ENCODE assay signal across 8 mouse cellular contexts in genomic region chr1:60097277-60098023, GRCm38 (mm10). TPM values are rescaled to one million over a fixed set of nuclear protein-coding genes. Genes with fewer than 3 reads are reported as not detected.
DNase-seq lines count a peak whose midpoint lies in the region; ATAC-seq and TF ChIP-seq lines count a peak whose summit lies in the region.

No protein-coding gene starts in this region.

- no peaks in the 10 kb centered on the region; the same call in 1 of the 2 replicates for H3K4me1 ChIP-seq in kidney, adult 2 months (ENCODE audit: control insufficient read depth, insufficient read depth, low read length)
- H3K4me1 ChIP-seq in limb, embryonic 11.5 days (ENCODE audit: control insufficient read depth, insufficient read depth, low read length), result peaks cover 3% of the 10 kb centered on the region; the same call in 1 of the 2 replicates
- peaks cover 13% of the 10 kb centered on the region for H3K4me1 ChIP-seq in midbrain, embryonic 13.5 days (replicated peaks)

- H3K4me3 ChIP-seq in kidney, adult 2 months (ENCODE audit: insufficient read depth, low read depth, low read length), result peak overlapping the region; percentile 68
- peak overlapping the region; percentile 69 for H3K4me3 ChIP-seq in limb, embryonic 11.5 days (ENCODE audit: low read depth, low read length)
- H3K4me3 ChIP-seq in midbrain, embryonic 13.5 days (replicated peaks), result peak overlapping the region; percentile 90

- H3K9me3 ChIP-seq in limb, embryonic 11.5 days (ENCODE audit: control insufficient read depth, low read length), result no peaks in the 10 kb centered on the region
- H3K9me3 ChIP-seq in midbrain, embryonic 13.5 days, result no peaks in the 10 kb centered on the region

- H3K9ac ChIP-seq in limb, embryonic 11.5 days (ENCODE audit: low read length), result peak overlapping the region; percentile 50; the same call in 1 of the 2 replicates
- H3K9ac ChIP-seq in midbrain, embryonic 13.5 days (replicated peaks), result peak overlapping the region; percentile 66

- H3K36me3 ChIP-seq in kidney, adult 2 months (ENCODE audit: control insufficient read depth, insufficient read depth, low read length), result no peaks in the 10 kb centered on the region; the same call in 1 of the 2 replicates
- H3K36me3 ChIP-seq in limb, embryonic 11.5 days (ENCODE audit: control insufficient read depth, insufficient read depth, low read length), result no peaks in the 10 kb centered on the region; the same call in 1 of the 2 replicates
- H3K36me3 ChIP-seq in midbrain, embryonic 13.5 days, result peaks cover 12% of the 10 kb centered on the region; the same call in 1 of the 2 replicates

- H3K27me3 ChIP-seq in kidney, adult 2 months (replicated peaks; ENCODE audit: control insufficient read depth, insufficient read depth, low read length), result no peaks in the 10 kb centered on the region
- H3K27me3 ChIP-seq in limb, embryonic 11.5 days (ENCODE audit: control insufficient read depth, insufficient read depth, low read length), result no peaks in the 10 kb centered on the region
- H3K27me3 ChIP-seq in midbrain, embryonic 13.5 days, result no peaks in the 10 kb centered on the region

- under 1% methylated on average over 25 of the region's 25 CpGs for WGBS in kidney, adult 2 months
- under 1% methylated on average over 25 of the region's 25 CpGs for WGBS in limb, embryonic 11.5 days
- whole genome bisulfite sequencing in midbrain, embryonic 13.5 days, result under 1% methylated on average over 25 of the region's 25 CpGs

- H3K27ac ChIP-seq in kidney, adult 2 months (ENCODE audit: insufficient read depth, low read depth, low read length), result peak overlapping the region; percentile 92
- peak overlapping the region; percentile 96 for H3K27ac ChIP-seq in limb, embryonic 11.5 days (replicated peaks; ENCODE audit: low read depth, low read length)
- peak overlapping the region; percentile 98 for H3K27ac ChIP-seq in midbrain, embryonic 13.5 days

- ATAC-seq in granulocyte monocyte progenitor cell, adult 5-6 weeks (replicated peaks; ENCODE audit: poor library complexity, severe bottlenecking), result peak; percentile 72
- ATAC-seq in limb, embryonic 11.5 days (ENCODE audit: insufficient number of reproducible peaks, low FRiP score, low TSS enrichment, low read depth), result peak; percentile 86
- ATAC-seq in midbrain, embryonic 13.5 days, result peak; percentile 92

- peak; percentile 91 for DNase-seq in embryo, embryonic 10 days (ENCODE audit: low spot score)
- DNase-seq in embryo, embryonic 9.5 days (ENCODE audit: extremely low spot score), result no peak
- peak; percentile 61 for DNase-seq in embryo, embryonic 11.5 days (ENCODE audit: low read depth, low spot score)
- DNase-seq in kidney, adult 2 months, result peak; percentile 83
- DNase-seq in limb, embryonic 11.5 days (ENCODE audit: low spot score), result peak; percentile 77
- peak; percentile 46 to 56 for DNase-seq in spleen, adult 18-20 months

- no peak for TF ChIP-seq CTCF in kidney, adult 2 months (conservative IDR thresholded peaks at IDR 0.05; ENCODE audit: insufficient read depth, insufficient read length, low read depth, low read length)

- TF ChIP-seq POLR2A in kidney, adult 2 months (IDR thresholded peaks at IDR 0.05; ENCODE audit: low read depth, low read length), result no peak

- peak overlapping the region; percentile 49 for H3K4me2 ChIP-seq in limb, embryonic 11.5 days (ENCODE audit: low read depth, severe bottlenecking)
- H3K4me2 ChIP-seq in midbrain, embryonic 13.5 days (replicated peaks), result peak overlapping the region; percentile 82

RNA-seq across cellular contexts. Expression of gene Carf, which starts 0.6 kb away (rescaled TPM):
- total RNA-seq in granulocyte monocyte progenitor cell, adult 5-6 weeks (2014; fragmentation: Nextera tagmentation), result 10.8 and 14.1 TPM in 2 replicates
- 5.3 and 13.6 TPM in 2 replicates for total RNA-seq in granulocyte monocyte progenitor cell, adult 5-6 weeks (2017)
- polyA plus RNA-seq in kidney, adult 2 months (2012; rRNA removed), result 1.8 and 1.9 TPM in 2 replicates
- 5.3 and 6.6 TPM in 2 replicates for polyA plus RNA-seq in limb, embryonic 11.5 days (2014; fragmentation: Nextera tagmentation; extraction: Ambion mirVana)
- polyA plus RNA-seq in midbrain, embryonic 13.5 days (2015; fragmentation: Nextera tagmentation; extraction: Ambion mirVana), result 8.5 and 9.0 TPM in 2 replicates

RNA-seq across cellular contexts. Expression of gene Wdr12, which starts 1.0 kb away (rescaled TPM):
- 66.8 and 67.0 TPM in 2 replicates for total RNA-seq in granulocyte monocyte progenitor cell, adult 5-6 weeks (2014; fragmentation: Nextera tagmentation)
- 95.6 and 116 TPM in 2 replicates for total RNA-seq in granulocyte monocyte progenitor cell, adult 5-6 weeks (2017)
- polyA plus RNA-seq in kidney, adult 2 months (2012; rRNA removed), result 4.6 and 7.0 TPM in 2 replicates
- polyA plus RNA-seq in limb, embryonic 11.5 days (2014; fragmentation: Nextera tagmentation; extraction: Ambion mirVana), result 52.3 and 53.8 TPM in 2 replicates
- polyA plus RNA-seq in midbrain, embryonic 13.5 days (2015; fragmentation: Nextera tagmentation; extraction: Ambion mirVana), result 43.8 and 46.6 TPM in 2 replicates

RNA-seq across cellular contexts. Expression of gene Ica1l, which starts 54.5 kb away (rescaled TPM):
- total RNA-seq in granulocyte monocyte progenitor cell, adult 5-6 weeks (2014; fragmentation: Nextera tagmentation), result not detected in 2 replicates
- total RNA-seq in granulocyte monocyte progenitor cell, adult 5-6 weeks (2017), result 0.10 and 0.86 TPM in 2 replicates
- polyA plus RNA-seq in kidney, adult 2 months (2012; rRNA removed), result 0.08 TPM in 1 of 2 replicates, not detected in the other
- 0.84 and 1.2 TPM in 2 replicates for polyA plus RNA-seq in limb, embryonic 11.5 days (2014; fragmentation: Nextera tagmentation; extraction: Ambion mirVana)
- polyA plus RNA-seq in midbrain, embryonic 13.5 days (2015; fragmentation: Nextera tagmentation; extraction: Ambion mirVana), result 19.7 and 20.2 TPM in 2 replicates
